Mouse (Mus musculus): ENCODE data around the gene Sostdc1. TPM values are rescaled to one million over a fixed set of nuclear protein-coding genes. Genes with fewer than 3 reads are reported as not detected.

Gene Sostdc1
- polyA plus RNA-seq (2015; fragmentation: Nextera tagmentation; extraction: Ambion mirVana), result 98.6 and 101 TPM in 2 replicates

DNA sequence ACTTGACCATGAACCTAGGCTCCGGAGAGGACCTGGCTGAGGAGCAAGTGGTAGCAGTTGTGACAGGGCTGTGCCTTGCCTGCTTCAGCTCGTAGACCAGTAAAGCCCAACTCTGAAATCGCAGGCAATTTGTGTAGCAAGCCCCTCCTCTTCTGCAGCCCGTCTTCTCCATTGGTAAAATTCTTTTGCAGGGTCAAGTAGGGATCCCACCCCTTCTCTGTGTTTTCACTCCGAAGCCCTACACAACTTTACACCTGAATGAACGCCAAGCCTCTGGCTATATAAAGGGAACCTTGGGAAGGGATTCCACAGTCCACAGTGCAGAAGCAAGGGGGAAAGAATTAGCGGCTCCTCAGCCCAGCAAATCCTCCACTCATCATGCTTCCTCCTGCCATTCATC lies at the start of gene Sostdc1:
TSS of gene Sostdc1 (plus strand) at position 224 of the 400 bp plus-strand sequence.
- ATAC-seq (replicated peaks; ENCODE audit: low FRiP score), result peak; percentile 83
- 8% methylated on average over 7 of the region's 7 CpGs for WGBS
- Histone ChIP-seq H3K36me3 (no peaks in the 10 kb centered on the region), H3K27me3 (no peaks in the 10 kb centered on the region), H3K4me2 (peak within 1 kb of the TSS; percentile 78), H3K4me3 (replicated peaks) (peak within 1 kb of the TSS; percentile 47), H3K27ac (peak within 1 kb of the TSS; percentile 64), H3K9ac (peak within 1 kb of the TSS; percentile 36), H3K4me1 (peaks cover 13% of the 10 kb centered on the region), H3K9me3 (replicated peaks) (no peaks in the 10 kb centered on the region)

DNA sequence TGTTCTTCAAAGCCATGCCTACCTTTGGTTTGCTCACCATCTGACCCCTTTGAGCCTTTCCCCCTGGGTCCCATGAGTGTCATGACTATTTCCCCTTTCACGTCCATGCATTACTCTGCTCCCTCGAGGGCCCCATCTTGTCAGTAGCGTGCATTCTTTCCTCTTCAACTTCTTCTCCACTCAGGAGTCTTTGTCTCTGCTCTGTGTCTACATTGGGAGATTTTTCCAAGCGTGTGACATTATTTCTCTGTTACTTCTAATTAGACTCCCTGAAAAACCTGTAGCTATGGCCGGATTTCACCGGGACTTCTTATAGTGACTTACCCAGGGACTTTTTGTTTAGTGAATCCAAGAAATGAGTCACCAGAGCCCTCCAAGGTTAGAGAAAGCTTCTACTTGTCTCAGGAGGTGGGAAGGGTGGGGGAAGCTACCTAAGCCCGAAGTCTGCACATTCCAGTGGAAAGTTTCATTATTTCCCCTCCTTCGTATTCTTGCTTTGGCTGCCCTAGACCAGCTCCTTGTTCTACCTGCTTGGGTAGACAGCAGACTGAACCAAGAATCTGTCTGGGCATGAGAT lies 46.2 kb upstream of the Sostdc1 start:
- Histone ChIP-seq H3K4me2 (no peak overlapping the region), H3K36me3 (no peaks in the 10 kb centered on the region), H3K9me3 (replicated peaks) (no peaks in the 10 kb centered on the region), H3K27me3 (no peaks in the 10 kb centered on the region), H3K4me1 (no peaks in the 10 kb centered on the region), H3K4me3 (replicated peaks) (no peak overlapping the region), H3K27ac (no peak overlapping the region), H3K9ac (no peak overlapping the region)
- ATAC-seq (replicated peaks; ENCODE audit: low FRiP score), result no peak
- 87% methylated on average over 8 of the region's 8 CpGs for WGBS

DNA sequence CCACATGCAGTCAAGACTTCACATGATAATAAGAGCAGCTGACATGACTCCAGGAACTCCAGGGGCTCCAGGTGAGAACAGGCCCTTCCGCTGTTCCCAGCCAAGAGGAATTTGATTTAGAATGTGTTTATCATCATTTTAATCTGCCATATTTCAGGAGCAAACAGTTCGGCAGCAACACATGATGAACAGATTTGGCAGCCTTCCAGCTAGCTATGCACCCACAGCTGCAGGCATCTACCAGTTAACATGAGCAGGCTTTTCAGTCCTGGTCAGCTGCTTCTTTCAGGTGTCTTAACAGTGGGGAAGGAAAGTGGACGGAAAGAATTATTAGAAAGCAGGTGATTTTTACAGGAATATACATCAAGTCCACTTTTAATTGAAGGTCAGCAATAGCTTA lies 39.1 kb upstream of the Sostdc1 start:
- ATAC-seq (replicated peaks; ENCODE audit: low FRiP score), result no peak
- no peak overlapping the region for H3K9ac ChIP-seq
- H3K27me3 ChIP-seq, result no peaks in the 10 kb centered on the region
- H3K9me3 ChIP-seq (replicated peaks), result no peaks in the 10 kb centered on the region
- no peaks in the 10 kb centered on the region for H3K36me3 ChIP-seq
- H3K4me2 ChIP-seq, result no peak overlapping the region
- H3K4me3 ChIP-seq (replicated peaks), result no peak overlapping the region
- H3K4me1 ChIP-seq, result no peaks in the 10 kb centered on the region
- H3K27ac ChIP-seq, result no peak overlapping the region
- 65% methylated on average over 3 of the region's 3 CpGs for WGBS

DNA sequence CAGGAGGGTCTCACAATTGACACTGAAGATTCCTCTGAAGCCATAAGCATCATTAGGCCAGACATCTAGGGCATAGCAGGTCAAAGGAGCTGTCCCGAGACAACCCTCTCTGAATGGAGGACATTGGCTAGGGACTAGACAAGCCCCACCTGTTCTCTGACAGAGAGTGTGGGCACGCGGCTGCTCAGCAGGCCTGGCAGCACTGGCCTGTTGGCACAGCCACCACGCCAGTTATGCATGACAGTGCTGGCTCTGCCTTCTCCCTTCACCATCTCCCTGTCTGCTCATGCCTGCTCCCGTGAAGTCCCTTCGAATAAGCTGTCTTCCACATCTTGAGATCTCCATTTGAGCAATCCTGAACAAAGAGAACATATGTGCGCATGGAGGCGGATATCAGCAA lies 24.3 kb upstream of the Sostdc1 start:
- Histone ChIP-seq H3K9ac (no peak overlapping the region), H3K4me3 (replicated peaks) (no peak overlapping the region), H3K4me2 (no peak overlapping the region), H3K27ac (no peak overlapping the region), H3K9me3 (replicated peaks) (no peaks in the 10 kb centered on the region), H3K27me3 (no peaks in the 10 kb centered on the region), H3K4me1 (no peaks in the 10 kb centered on the region), H3K36me3 (no peaks in the 10 kb centered on the region)
- ATAC-seq (replicated peaks; ENCODE audit: low FRiP score), result no peak
- WGBS, result 85% methylated on average over 8 of the region's 8 CpGs

DNA sequence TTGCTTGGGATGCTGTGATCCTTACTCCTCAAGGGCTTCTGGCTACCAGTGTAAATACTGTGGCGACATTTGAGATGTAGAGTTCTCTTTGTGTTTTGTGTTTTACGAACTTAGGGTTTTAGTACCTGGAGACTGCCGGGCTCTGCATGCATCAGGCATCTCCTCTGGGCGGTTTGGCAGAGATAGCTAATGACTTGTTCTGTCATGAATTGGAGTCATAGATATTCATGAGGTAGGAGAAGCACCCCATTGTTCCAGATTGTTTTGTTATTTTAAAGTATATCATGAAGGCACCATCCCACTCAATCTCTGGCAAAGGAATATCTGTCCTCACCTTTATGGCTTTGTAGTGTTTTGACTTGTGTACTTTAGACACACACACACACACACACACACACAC lies 23.5 kb upstream of the Sostdc1 start:
- Histone ChIP-seq H3K36me3 (no peaks in the 10 kb centered on the region), H3K9me3 (replicated peaks) (no peaks in the 10 kb centered on the region), H3K4me1 (no peaks in the 10 kb centered on the region), H3K27ac (no peak overlapping the region), H3K4me3 (replicated peaks) (no peak overlapping the region), H3K9ac (no peak overlapping the region), H3K4me2 (no peak overlapping the region), H3K27me3 (no peaks in the 10 kb centered on the region)
- no peak for ATAC-seq (replicated peaks; ENCODE audit: low FRiP score)
- WGBS, result 77% methylated on average over 4 of the region's 4 CpGs

DNA sequence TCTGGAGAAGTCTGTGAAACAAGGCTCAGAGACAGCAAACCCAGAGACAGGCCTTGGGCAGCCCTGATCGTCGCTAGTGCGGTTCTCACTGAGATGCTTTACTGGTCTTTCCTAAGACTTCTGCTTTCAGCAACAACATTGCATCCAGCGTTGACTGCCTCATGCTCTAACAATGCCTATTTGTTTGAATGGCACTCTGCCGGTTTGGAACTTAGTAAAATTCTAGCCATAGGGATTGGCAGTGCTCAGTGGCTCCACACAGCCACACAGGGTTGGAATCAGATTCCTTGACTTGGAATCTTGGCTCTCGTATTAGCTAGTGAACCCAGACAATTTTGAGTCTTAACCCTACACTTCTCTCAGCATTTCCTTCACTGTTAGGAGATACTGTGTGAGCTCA lies 22.6 kb upstream of the Sostdc1 start:
- Histone ChIP-seq H3K9ac (no peak overlapping the region), H3K4me3 (replicated peaks) (no peak overlapping the region), H3K36me3 (no peaks in the 10 kb centered on the region), H3K27me3 (no peaks in the 10 kb centered on the region), H3K4me1 (no peaks in the 10 kb centered on the region), H3K4me2 (no peak overlapping the region), H3K27ac (no peak overlapping the region), H3K9me3 (replicated peaks) (no peaks in the 10 kb centered on the region)
- 85% methylated on average over 6 of the region's 6 CpGs for WGBS
- no peak for ATAC-seq (replicated peaks; ENCODE audit: low FRiP score)

DNA sequence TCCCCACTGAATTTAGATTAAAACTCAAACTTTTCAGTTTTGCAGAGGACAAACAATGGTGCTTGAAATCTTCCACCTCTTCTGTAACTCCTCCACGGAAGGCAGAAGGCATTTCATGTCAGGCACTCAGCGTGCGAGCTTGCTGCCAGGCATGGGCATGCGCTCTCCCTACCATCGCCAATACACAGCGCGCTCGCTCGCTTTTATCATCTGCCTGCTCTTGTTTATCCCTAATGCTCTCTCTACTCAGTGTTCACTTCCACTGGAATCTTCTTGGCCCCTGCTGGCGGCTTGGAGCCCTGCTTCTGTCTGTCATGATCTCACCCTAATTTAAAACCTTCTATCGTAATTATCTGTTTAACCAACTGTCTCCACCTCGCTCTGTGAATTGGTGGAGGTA lies 11.6 kb upstream of the Sostdc1 start:
- no peak for ATAC-seq (replicated peaks; ENCODE audit: low FRiP score)
- Histone ChIP-seq H3K9me3 (replicated peaks) (no peaks in the 10 kb centered on the region), H3K27ac (no peak overlapping the region), H3K4me1 (no peaks in the 10 kb centered on the region), H3K4me2 (no peak overlapping the region), H3K4me3 (replicated peaks) (no peak overlapping the region), H3K27me3 (no peaks in the 10 kb centered on the region), H3K36me3 (no peaks in the 10 kb centered on the region), H3K9ac (no peak overlapping the region)
- 82% methylated on average over 12 of the region's 12 CpGs for WGBS

DNA sequence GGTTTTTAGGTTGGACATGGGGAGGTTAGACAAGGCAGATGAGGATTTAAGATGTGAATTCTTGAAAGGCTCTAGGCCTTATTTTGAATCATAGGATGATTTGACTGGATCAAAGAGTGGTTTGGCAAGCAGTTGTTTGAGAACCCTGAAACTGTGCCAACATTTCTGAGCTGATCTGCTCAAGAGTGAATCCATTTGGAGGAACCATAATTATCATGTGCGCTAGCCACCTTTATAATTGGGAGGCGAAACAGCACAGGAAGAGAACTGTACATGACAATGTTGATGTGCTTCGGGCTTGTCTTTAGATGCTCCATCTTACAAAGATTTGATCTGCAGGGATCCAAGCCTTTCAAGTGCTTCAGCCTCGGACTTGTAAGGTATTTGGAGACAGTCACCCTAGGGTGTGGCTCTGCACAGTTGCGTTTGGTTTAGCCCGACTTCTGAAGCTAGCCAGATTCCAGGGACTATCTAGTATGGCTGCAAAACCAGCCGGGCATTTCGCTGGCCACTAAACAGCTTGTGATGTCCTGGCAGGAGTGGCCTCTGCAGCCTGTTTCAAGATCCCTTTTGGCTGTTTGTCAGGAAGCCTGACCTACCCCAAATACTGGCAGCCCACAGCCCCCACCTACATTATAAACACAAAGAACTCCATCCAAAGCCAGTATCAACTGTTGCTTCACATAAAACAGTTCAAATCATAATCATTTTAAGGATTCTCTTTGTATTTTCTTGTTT lies 10.9 kb upstream of the Sostdc1 start:
- no peaks in the 10 kb centered on the region for H3K27me3 ChIP-seq
- no peaks in the 10 kb centered on the region for H3K4me1 ChIP-seq
- no peak overlapping the region for H3K4me2 ChIP-seq
- no peaks in the 10 kb centered on the region for H3K9me3 ChIP-seq (replicated peaks)
- 77% methylated on average over 8 of the region's 8 CpGs for WGBS
- no peak overlapping the region for H3K9ac ChIP-seq
- no peak for ATAC-seq (replicated peaks; ENCODE audit: low FRiP score)
- no peak overlapping the region for H3K4me3 ChIP-seq (replicated peaks)
- H3K27ac ChIP-seq, result no peak overlapping the region
- no peaks in the 10 kb centered on the region for H3K36me3 ChIP-seq

DNA sequence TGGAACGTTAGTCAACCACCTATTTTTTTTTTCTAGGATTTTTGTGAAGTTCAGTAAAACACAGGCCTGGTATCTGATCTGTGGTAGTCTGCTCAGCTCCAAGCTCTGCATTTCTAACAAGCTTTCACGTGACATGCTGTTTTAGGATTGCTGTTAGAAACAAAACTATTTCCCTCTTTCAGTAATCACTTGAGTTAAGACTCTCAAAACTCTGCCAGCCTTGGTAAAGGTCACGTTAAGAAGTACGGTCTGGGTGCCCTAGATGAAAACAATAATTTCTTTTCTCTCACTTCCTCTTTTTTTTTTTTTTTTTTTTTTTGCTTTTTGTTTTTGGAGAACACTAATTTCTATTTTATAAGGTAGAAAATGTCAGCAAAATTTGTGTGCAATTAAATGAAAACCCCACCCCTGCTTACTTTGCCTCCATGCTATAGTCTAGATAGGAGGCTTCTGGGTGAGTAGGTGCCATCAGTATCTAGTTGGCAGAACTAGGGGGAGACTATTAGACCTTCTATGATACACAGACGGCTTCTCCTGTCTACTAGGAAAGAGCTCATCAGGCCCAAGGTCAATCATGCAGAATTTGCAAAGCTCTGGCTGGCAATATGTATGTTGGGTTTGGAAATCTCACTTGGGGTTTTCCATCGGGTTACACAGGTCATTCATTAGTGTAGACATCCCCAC lies 5.1 kb upstream of the Sostdc1 start:
- no peaks in the 10 kb centered on the region for H3K4me1 ChIP-seq
- H3K27me3 ChIP-seq, result no peaks in the 10 kb centered on the region
- 85% methylated on average over 6 of the region's 6 CpGs for WGBS
- H3K27ac ChIP-seq, result no peak overlapping the region
- H3K9ac ChIP-seq, result no peak overlapping the region
- H3K9me3 ChIP-seq (replicated peaks), result no peaks in the 10 kb centered on the region
- no peak overlapping the region for H3K4me3 ChIP-seq (replicated peaks)
- H3K36me3 ChIP-seq, result no peaks in the 10 kb centered on the region
- ATAC-seq (replicated peaks; ENCODE audit: low FRiP score), result no peak
- no peak overlapping the region for H3K4me2 ChIP-seq

DNA sequence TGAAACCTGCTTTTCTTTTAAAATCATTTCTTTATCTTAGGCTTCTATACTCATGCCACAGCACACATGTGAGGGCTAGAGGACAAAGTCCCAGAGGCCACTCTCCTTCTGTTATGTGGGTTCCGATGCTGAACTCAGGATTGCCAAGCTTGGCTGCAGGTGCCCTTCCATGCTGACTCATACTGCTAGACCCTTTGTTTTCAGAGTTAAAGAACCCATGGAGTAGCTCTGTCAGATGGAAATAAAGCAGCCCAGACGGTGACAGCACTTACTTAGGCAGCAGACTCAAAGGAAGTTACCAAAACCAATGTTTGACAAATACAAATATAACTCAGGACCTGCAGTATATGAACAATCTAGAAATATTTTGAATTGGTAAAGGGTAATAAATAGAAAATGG lies 924 bp upstream of the Sostdc1 start:
- no peak for ATAC-seq (replicated peaks; ENCODE audit: low FRiP score)
- no peaks in the 10 kb centered on the region for H3K36me3 ChIP-seq
- WGBS, result 42% methylated on average over 2 of the region's 2 CpGs
- peak overlapping the region; percentile 78; the same call in 1 of the 2 replicates for H3K4me2 ChIP-seq
- no peak overlapping the region for H3K9ac ChIP-seq
- H3K4me1 ChIP-seq, result peaks cover 13% of the 10 kb centered on the region
- no peak overlapping the region for H3K27ac ChIP-seq
- H3K9me3 ChIP-seq (replicated peaks), result no peaks in the 10 kb centered on the region
- H3K4me3 ChIP-seq (replicated peaks), result no peak overlapping the region
- no peaks in the 10 kb centered on the region for H3K27me3 ChIP-seq

DNA sequence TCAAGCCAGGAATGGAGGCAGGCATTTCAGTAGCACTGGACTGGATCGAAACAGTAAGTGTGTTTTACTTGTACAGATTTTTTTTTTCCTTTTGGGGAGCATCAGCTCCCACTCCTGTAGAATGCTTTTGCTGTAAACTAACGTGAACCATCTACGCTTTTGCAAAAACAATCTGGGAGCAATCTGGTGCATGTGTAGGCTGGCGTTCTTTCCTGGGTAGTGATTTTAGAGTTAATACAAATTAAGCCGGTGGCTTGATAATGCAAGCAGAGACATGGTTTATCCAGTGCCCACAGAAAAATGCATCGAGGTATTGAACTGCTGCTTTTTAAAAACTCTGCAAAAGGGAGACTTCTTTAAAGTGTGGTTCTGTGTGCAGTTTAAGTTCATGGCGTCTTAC lies 507 bp downstream of the Sostdc1 start:
- H3K9me3 ChIP-seq (replicated peaks), result no peaks in the 10 kb centered on the region
- peak overlapping the region; percentile 78 for H3K4me2 ChIP-seq
- 61% methylated on average over 7 of the region's 7 CpGs for WGBS
- H3K36me3 ChIP-seq, result no peaks in the 10 kb centered on the region
- peak overlapping the region; percentile 64 for H3K27ac ChIP-seq
- no peaks in the 10 kb centered on the region for H3K27me3 ChIP-seq
- peaks cover 13% of the 10 kb centered on the region for H3K4me1 ChIP-seq
- peak overlapping the region; percentile 47 for H3K4me3 ChIP-seq (replicated peaks)
- H3K9ac ChIP-seq, result peak overlapping the region; percentile 36
- ATAC-seq (replicated peaks; ENCODE audit: low FRiP score), result no peak

DNA sequence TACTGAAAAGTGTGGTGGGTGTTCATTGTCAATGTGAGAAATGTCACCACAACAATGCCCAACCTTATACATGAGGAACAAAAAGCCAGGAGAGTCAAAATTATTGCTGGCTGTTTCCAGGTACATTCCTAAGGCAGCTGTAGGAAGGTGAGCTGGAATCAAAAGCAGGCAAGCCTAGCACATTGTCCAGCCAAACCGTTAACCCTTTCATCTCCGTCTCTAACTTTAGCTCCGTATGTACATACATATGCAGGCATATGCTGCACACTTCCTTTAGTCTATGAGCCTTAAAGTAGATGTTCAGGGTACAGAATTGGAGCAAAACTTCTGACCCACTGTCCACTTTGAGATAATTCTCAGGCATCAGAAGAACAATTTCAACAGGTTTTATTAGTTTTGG lies 1.6 kb downstream of the Sostdc1 start:
- 69% methylated on average over 3 of the region's 3 CpGs for WGBS
- ATAC-seq (replicated peaks; ENCODE audit: low FRiP score), result no peak
- Histone ChIP-seq H3K9ac (no peak overlapping the region), H3K27me3 (no peaks in the 10 kb centered on the region), H3K27ac (0 out of 2 replicates have a peak overlapping the region, but pooled peaks have one; percentile 64), H3K9me3 (replicated peaks) (no peaks in the 10 kb centered on the region), H3K4me3 (replicated peaks) (peak overlapping the region; percentile 47), H3K4me1 (peaks cover 13% of the 10 kb centered on the region), H3K36me3 (no peaks in the 10 kb centered on the region), H3K4me2 (peak overlapping the region; percentile 78)

All from kidney, embryonic 15.5 days (tissue).